ENCODE assay signal across 15 mouse cellular contexts in genomic region chr1:61896048-61896447, GRCm38 (mm10).
A peak's percentile ranks its signal among the peaks of the same experiment; 100 is the strongest.
DNase-seq lines count a peak whose midpoint lies in the region; ATAC-seq lines count a peak whose summit lies in the region.
"Had no signal": no experiment of that assay in that cellular context is flagged by ENCODE, and none has a peak within 500 bp of the region (broad histone marks: within the 10 kb centered on the region; RNA-seq: fewer than 3 reads in every experiment).

No protein-coding gene starts in this region.

- H3K9ac ChIP-seq in liver, embryonic 11.5 days (ENCODE audit: low read depth, low read length) = no peak overlapping the region
- H3K9ac ChIP-seq: lung, embryonic 14.5 days; neural tube, embryonic 15.5 days had no signal

- H3K4me2 ChIP-seq in liver, embryonic 11.5 days = no peak overlapping the region
- H3K4me2 ChIP-seq: heart, embryonic 11.5 days; lung, embryonic 14.5 days; neural tube, embryonic 15.5 days had no signal

- no peak overlapping the region for H3K27ac ChIP-seq in liver, embryonic 11.5 days (ENCODE audit: low read depth, low read length)
- H3K27ac ChIP-seq: hindbrain, embryonic 10.5 days; kidney, postnatal 0 days; neural tube, embryonic 15.5 days had no signal

- H3K27me3 ChIP-seq in liver, embryonic 11.5 days (replicated peaks; ENCODE audit: control insufficient read depth, insufficient read depth, low read length) = no peaks in the 10 kb centered on the region
- H3K27me3 ChIP-seq: neural tube, embryonic 15.5 days had no signal

- no peaks in the 10 kb centered on the region for H3K36me3 ChIP-seq in liver, embryonic 11.5 days (ENCODE audit: control insufficient read depth, insufficient read depth, low read length)
- H3K36me3 ChIP-seq: hindbrain, embryonic 10.5 days; neural tube, embryonic 15.5 days had no signal

- peak; percentile 7 for DNase-seq in adrenal gland, postnatal 25 days
- DNase-seq in adrenal gland, adult 18-20 months (ENCODE audit: low spot score in 2 of 2) = no peak
- DNase-seq in lung, postnatal 25 days (ENCODE audit: low spot score) = peak; percentile 3
- no peak for DNase-seq in lung, adult 18-20 months
- DNase-seq in cerebellum, postnatal 10 days = peak; percentile 95 to 96
- DNase-seq in testis, postnatal 10 days (ENCODE audit: low spot score) = peak; percentile 45
- DNase-seq in yolk sac, embryonic 10.5 days (ENCODE audit: low spot score) = no peak
- no peak for DNase-seq in liver, embryonic 11.5 days (ENCODE audit: low spot score)
- DNase-seq: lung, embryonic 14.5 days; right cerebral cortex, adult 18-20 months had no signal

- ATAC-seq in liver, embryonic 11.5 days (replicated peaks; ENCODE audit: low FRiP score) = no peak
- ATAC-seq: intestine, embryonic 16.5 days had no signal

- no peaks in the 10 kb centered on the region for H3K4me1 ChIP-seq in liver, embryonic 11.5 days (replicated peaks; ENCODE audit: control insufficient read depth, insufficient read depth, low read length)
- H3K4me1 ChIP-seq: neural tube, embryonic 15.5 days had no signal

- H3K9me3 ChIP-seq in liver, embryonic 11.5 days (ENCODE audit: control insufficient read depth, low read length) = no peaks in the 10 kb centered on the region
- H3K9me3 ChIP-seq: hindbrain, embryonic 10.5 days; neural tube, embryonic 15.5 days had no signal

- no peak overlapping the region for H3K4me3 ChIP-seq in liver, embryonic 11.5 days (ENCODE audit: low read depth, low read length)
- H3K4me3 ChIP-seq: hindbrain, embryonic 10.5 days; neural tube, embryonic 15.5 days had no signal

- WGBS in liver, embryonic 11.5 days = 81% methylated on average over 4 of the region's 4 CpGs

Comparison
In these comparisons a context has a peak if more than half of its experiments do, and no peak if none do; other contexts are left out.
1. DNase-seq: peak in adrenal gland, postnatal 25 days (single experiment), lung, postnatal 25 days (single experiment), cerebellum, postnatal 10 days (2 of 2) and testis, postnatal 10 days (single experiment); none in adrenal gland, adult 18-20 months (0 of 2), lung, adult 18-20 months (0 of 2), yolk sac, embryonic 10.5 days (single experiment) and liver, embryonic 11.5 days (single experiment).